8 mouse cellular contexts compared by ENCODE assay signal in genomic region chr9:52049605-52050004, GRCm38 (mm10). TPM values are rescaled to one million over a fixed set of nuclear protein-coding genes. Genes with fewer than 3 reads are reported as not detected.
A peak's percentile ranks its signal among the peaks of the same experiment; 100 is the strongest.
DNase-seq lines count a peak whose midpoint lies in the region; ATAC-seq lines count a peak whose summit lies in the region.

No protein-coding gene starts in this region.

- no peaks in the 10 kb centered on the region for H3K27me3 ChIP-seq in kidney, embryonic 14.5 days (ENCODE audit: control insufficient read depth, insufficient read depth, low read length)
- no peaks in the 10 kb centered on the region for H3K27me3 ChIP-seq in hindbrain, embryonic 13.5 days
- H3K27me3 ChIP-seq in midbrain, embryonic 16.5 days (ENCODE audit: control insufficient read depth, insufficient read depth, low read depth, low read length) = no peaks in the 10 kb centered on the region

- H3K27ac ChIP-seq in kidney, embryonic 14.5 days (ENCODE audit: low read depth, low read length) = no peak overlapping the region
- H3K27ac ChIP-seq in hindbrain, embryonic 13.5 days = no peak overlapping the region
- H3K27ac ChIP-seq in midbrain, embryonic 16.5 days (ENCODE audit: low read length) = no peak overlapping the region

- H3K4me1 ChIP-seq in kidney, embryonic 14.5 days (ENCODE audit: control insufficient read depth, insufficient read depth, low read length) = peaks cover 14% of the 10 kb centered on the region
- H3K4me1 ChIP-seq in hindbrain, embryonic 13.5 days (replicated peaks) = peaks cover 31% of the 10 kb centered on the region
- peaks cover 26% of the 10 kb centered on the region for H3K4me1 ChIP-seq in midbrain, embryonic 16.5 days (ENCODE audit: control insufficient read depth, insufficient read depth, low read length)

- no peak for ATAC-seq in kidney, embryonic 14.5 days (ENCODE audit: low FRiP score, low TSS enrichment)
- no peak for ATAC-seq in hindbrain, embryonic 13.5 days (ENCODE audit: low FRiP score)
- no peak for ATAC-seq in midbrain, embryonic 16.5 days
- no peak for ATAC-seq in frontal cortex, adult (ENCODE audit: low TSS enrichment)
- ATAC-seq in cerebellum, adult (ENCODE audit: insufficient number of reproducible peaks, low FRiP score, low TSS enrichment) = no peak

- peak overlapping the region; percentile 99 for H3K9ac ChIP-seq in kidney, embryonic 14.5 days (ENCODE audit: low read depth, low read length)
- peak overlapping the region; percentile 96 for H3K9ac ChIP-seq in hindbrain, embryonic 13.5 days
- H3K9ac ChIP-seq in midbrain, embryonic 16.5 days (ENCODE audit: low read depth, low read length) = peak overlapping the region; percentile 96

- no peak for DNase-seq in kidney, postnatal 25 days
- DNase-seq in adipocyte (ENCODE audit: low spot score) = peak; percentile 33
- no peak for DNase-seq in layer of hippocampus, postnatal 14 days (ENCODE audit: low spot score in 2 of 2)

- H3K9me3 ChIP-seq in kidney, embryonic 14.5 days (ENCODE audit: control insufficient read depth, low read length) = no peaks in the 10 kb centered on the region
- no peaks in the 10 kb centered on the region for H3K9me3 ChIP-seq in hindbrain, embryonic 13.5 days
- H3K9me3 ChIP-seq in midbrain, embryonic 16.5 days (replicated peaks; ENCODE audit: control insufficient read depth, low read length, poor library complexity, severe bottlenecking) = no peaks in the 10 kb centered on the region

- WGBS in kidney, embryonic 14.5 days = 2% methylated on average over 3 of the region's 3 CpGs
- WGBS in hindbrain, embryonic 13.5 days = 0% methylated on average over 3 of the region's 3 CpGs
- WGBS in midbrain, embryonic 16.5 days = 0% methylated on average over 3 of the region's 3 CpGs

- no peaks in the 10 kb centered on the region for H3K36me3 ChIP-seq in kidney, embryonic 14.5 days (ENCODE audit: control insufficient read depth, insufficient read depth, low read length)
- no peaks in the 10 kb centered on the region for H3K36me3 ChIP-seq in hindbrain, embryonic 13.5 days
- H3K36me3 ChIP-seq in midbrain, embryonic 16.5 days (ENCODE audit: control insufficient read depth, insufficient read depth, low read length) = no peaks in the 10 kb centered on the region

- H3K4me2 ChIP-seq in kidney, embryonic 14.5 days (replicated peaks; ENCODE audit: low read depth, low read length) = peak overlapping the region; percentile 71
- peak overlapping the region; percentile 65 for H3K4me2 ChIP-seq in hindbrain, embryonic 13.5 days
- peak overlapping the region; percentile 67 for H3K4me2 ChIP-seq in midbrain, embryonic 16.5 days (ENCODE audit: low read length)

- H3K4me3 ChIP-seq in kidney, embryonic 14.5 days (ENCODE audit: low read length) = peak overlapping the region; percentile 96
- peak overlapping the region; percentile 96 for H3K4me3 ChIP-seq in hindbrain, embryonic 13.5 days
- H3K4me3 ChIP-seq in midbrain, embryonic 16.5 days (ENCODE audit: low read depth, low read length) = peak overlapping the region; percentile 93

RNA-seq across cellular contexts. Expression of gene Rdx, which starts 2.6 kb away (rescaled TPM):
- polyA plus RNA-seq in kidney, embryonic 14.5 days (2014; fragmentation: Nextera tagmentation; extraction: Ambion mirVana) = 158 and 184 TPM in 2 replicates
- polyA plus RNA-seq in hindbrain, embryonic 13.5 days (2015; fragmentation: Nextera tagmentation; extraction: Ambion mirVana) = 100 and 109 TPM in 2 replicates
- 62.6 and 70.9 TPM in 2 replicates for polyA plus RNA-seq in midbrain, embryonic 16.5 days (2015; fragmentation: Nextera tagmentation; extraction: Ambion mirVana)
- total RNA-seq in layer of hippocampus, postnatal 14 days (2021) = 10 to 100 TPM; 59.7 to 67.2 TPM
